Mouse (Mus musculus): ENCODE measurements at regions not wholly inside any gene's neighbourhood (a gene's known extent, or its start where the extent isn't known, plus 50 kb on each side); places are given as distances from the start of the nearest gene placed in this dataset.

- no peak overlapping the region for H3K27ac ChIP-seq (ENCODE audit: low read length)
- no peaks in the 10 kb centered on the region for H3K36me3 ChIP-seq (ENCODE audit: control insufficient read depth, insufficient read depth, low read length)
- no peak overlapping the region for H3K4me3 ChIP-seq (ENCODE audit: low read length)
- WGBS = 84% methylated on average over 2 of the region's 2 CpGs
- H3K4me2 ChIP-seq (ENCODE audit: low read depth, low read length) = no peak overlapping the region
- no peaks in the 10 kb centered on the region for H3K4me1 ChIP-seq (ENCODE audit: control insufficient read depth, insufficient read depth, low read length)
- no peak for ATAC-seq
- H3K27me3 ChIP-seq (replicated peaks; ENCODE audit: control insufficient read depth, insufficient read depth, low read length) = no peaks in the 10 kb centered on the region
- no peak overlapping the region for H3K9ac ChIP-seq (ENCODE audit: low read depth, low read length)
- H3K9me3 ChIP-seq (ENCODE audit: control insufficient read depth, low read length) = no peaks in the 10 kb centered on the region
Measured at GRCm38 (mm10) chr3:61602891-61603290, 237.1 kb upstream of the B430305J03Rik start.

DNA sequence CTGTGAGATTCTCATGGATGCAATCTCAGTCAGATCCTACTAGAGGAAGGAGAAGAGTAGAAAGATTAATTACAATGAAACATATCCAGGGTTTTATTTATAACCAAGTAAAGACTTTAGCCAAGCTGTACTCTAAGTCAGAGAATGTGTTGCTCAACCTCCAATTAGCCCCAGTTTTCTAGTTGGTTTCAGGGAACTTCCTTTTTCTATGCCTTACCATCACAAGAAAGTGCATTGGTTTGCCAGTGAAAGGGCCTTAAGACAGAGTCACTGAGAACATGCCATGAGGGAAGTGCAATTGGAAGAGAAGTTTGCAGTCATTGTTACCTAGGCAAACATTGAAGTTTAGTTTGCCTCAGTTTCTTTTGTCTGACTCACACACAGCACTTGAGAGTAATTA lies 229.8 kb upstream of the B430305J03Rik start:
- no peak overlapping the region for H3K4me2 ChIP-seq (ENCODE audit: low read depth, low read length)
- H3K36me3 ChIP-seq (ENCODE audit: control insufficient read depth, insufficient read depth, low read length) = no peaks in the 10 kb centered on the region
- no peak overlapping the region for H3K27ac ChIP-seq (ENCODE audit: low read length)
- H3K27me3 ChIP-seq (replicated peaks; ENCODE audit: control insufficient read depth, insufficient read depth, low read length) = no peaks in the 10 kb centered on the region
- no peak overlapping the region for H3K9ac ChIP-seq (ENCODE audit: low read depth, low read length)
- ATAC-seq = no peak
- no peaks in the 10 kb centered on the region for H3K9me3 ChIP-seq (ENCODE audit: control insufficient read depth, low read length)
- no peaks in the 10 kb centered on the region for H3K4me1 ChIP-seq (ENCODE audit: control insufficient read depth, insufficient read depth, low read length)
- no peak overlapping the region for H3K4me3 ChIP-seq (ENCODE audit: low read length)

DNA sequence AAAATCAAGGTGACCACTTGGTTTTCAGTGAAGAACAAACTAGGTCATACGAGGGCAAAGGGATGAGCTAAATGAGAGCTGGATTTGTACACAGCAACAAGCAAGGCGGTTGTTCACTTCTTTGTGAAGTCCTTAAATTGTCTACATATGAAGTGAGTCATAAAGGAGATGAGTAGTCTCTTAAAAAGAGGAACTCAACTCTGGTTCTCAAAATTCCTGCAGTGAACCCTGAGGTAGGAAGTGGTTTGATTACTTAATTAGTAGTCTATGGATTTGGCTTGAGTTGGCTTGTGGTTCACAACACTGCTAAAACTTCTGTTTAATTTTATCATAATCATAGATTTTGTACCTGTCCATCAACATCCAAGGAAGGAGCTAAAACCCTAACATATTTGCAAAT lies 226.6 kb upstream of the B430305J03Rik start:
- Histone ChIP-seq H3K36me3 (ENCODE audit: control insufficient read depth, insufficient read depth, low read length) (no peaks in the 10 kb centered on the region), H3K4me2 (ENCODE audit: low read depth, low read length) (no peak overlapping the region), H3K9me3 (ENCODE audit: control insufficient read depth, low read length) (no peaks in the 10 kb centered on the region), H3K9ac (ENCODE audit: low read depth, low read length) (no peak overlapping the region), H3K4me3 (ENCODE audit: low read length) (no peak overlapping the region), H3K27me3 (replicated peaks; ENCODE audit: control insufficient read depth, insufficient read depth, low read length) (no peaks in the 10 kb centered on the region), H3K4me1 (ENCODE audit: control insufficient read depth, insufficient read depth, low read length) (no peaks in the 10 kb centered on the region), H3K27ac (ENCODE audit: low read length) (no peak overlapping the region)
- 83% methylated on average over 2 of the region's 2 CpGs for WGBS
- no peak for ATAC-seq

DNA sequence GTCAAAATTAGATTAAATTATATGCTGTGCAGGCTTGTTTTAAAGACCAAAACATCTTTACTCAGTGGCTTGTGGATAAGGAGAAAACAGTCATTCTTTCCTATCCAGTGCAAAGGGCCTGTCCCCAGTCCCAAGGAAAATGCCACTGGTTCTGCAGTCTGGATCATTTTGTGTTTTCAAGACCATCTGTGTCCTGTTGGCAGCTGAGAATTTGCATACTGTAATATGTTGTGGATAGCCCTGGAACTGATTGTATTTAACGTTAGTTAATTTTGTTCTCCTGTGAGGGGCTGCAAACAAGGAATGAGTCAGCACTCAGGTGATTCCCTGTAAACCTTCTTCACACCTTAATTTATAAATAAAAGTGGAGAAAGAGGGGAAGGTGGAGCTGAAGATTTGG lies 217.9 kb upstream of the B430305J03Rik start:
- Histone ChIP-seq H3K4me1 (ENCODE audit: control insufficient read depth, insufficient read depth, low read length) (no peaks in the 10 kb centered on the region), H3K27me3 (replicated peaks; ENCODE audit: control insufficient read depth, insufficient read depth, low read length) (no peaks in the 10 kb centered on the region), H3K4me2 (ENCODE audit: low read depth, low read length) (no peak overlapping the region), H3K36me3 (ENCODE audit: control insufficient read depth, insufficient read depth, low read length) (no peaks in the 10 kb centered on the region), H3K9ac (ENCODE audit: low read depth, low read length) (no peak overlapping the region), H3K4me3 (ENCODE audit: low read length) (no peak overlapping the region), H3K27ac (ENCODE audit: low read length) (no peak overlapping the region), H3K9me3 (ENCODE audit: control insufficient read depth, low read length) (no peaks in the 10 kb centered on the region)
- ATAC-seq = no peak
- WGBS = 59% methylated on average over 1 of the region's 1 CpGs

GRCm38 (mm10) chr3:61582927-61583326 lies 217.2 kb upstream of the B430305J03Rik start:
- Histone ChIP-seq H3K36me3 (ENCODE audit: control insufficient read depth, insufficient read depth, low read length) (no peaks in the 10 kb centered on the region), H3K9ac (ENCODE audit: low read depth, low read length) (no peak overlapping the region), H3K9me3 (ENCODE audit: control insufficient read depth, low read length) (no peaks in the 10 kb centered on the region), H3K27ac (ENCODE audit: low read length) (no peak overlapping the region), H3K27me3 (replicated peaks; ENCODE audit: control insufficient read depth, insufficient read depth, low read length) (no peaks in the 10 kb centered on the region), H3K4me3 (ENCODE audit: low read length) (no peak overlapping the region), H3K4me2 (ENCODE audit: low read depth, low read length) (no peak overlapping the region), H3K4me1 (ENCODE audit: control insufficient read depth, insufficient read depth, low read length) (no peaks in the 10 kb centered on the region)
- 83% methylated on average over 2 of the region's 2 CpGs for WGBS
- ATAC-seq = no peak

GRCm38 (mm10) chr3:61580252-61580651 lies 214.5 kb upstream of the B430305J03Rik start:
- 80% methylated on average over 3 of the region's 3 CpGs for WGBS
- H3K4me3 ChIP-seq (ENCODE audit: low read length) = no peak overlapping the region
- H3K9ac ChIP-seq (ENCODE audit: low read depth, low read length) = no peak overlapping the region
- H3K9me3 ChIP-seq (ENCODE audit: control insufficient read depth, low read length) = no peaks in the 10 kb centered on the region
- H3K4me1 ChIP-seq (ENCODE audit: control insufficient read depth, insufficient read depth, low read length) = no peaks in the 10 kb centered on the region
- H3K27me3 ChIP-seq (replicated peaks; ENCODE audit: control insufficient read depth, insufficient read depth, low read length) = no peaks in the 10 kb centered on the region
- ATAC-seq = no peak
- H3K27ac ChIP-seq (ENCODE audit: low read length) = no peak overlapping the region
- no peaks in the 10 kb centered on the region for H3K36me3 ChIP-seq (ENCODE audit: control insufficient read depth, insufficient read depth, low read length)
- no peak overlapping the region for H3K4me2 ChIP-seq (ENCODE audit: low read depth, low read length)

- Histone ChIP-seq H3K27ac (ENCODE audit: low read length) (no peak overlapping the region), H3K4me1 (ENCODE audit: control insufficient read depth, insufficient read depth, low read length) (no peaks in the 10 kb centered on the region), H3K27me3 (replicated peaks; ENCODE audit: control insufficient read depth, insufficient read depth, low read length) (no peaks in the 10 kb centered on the region), H3K9ac (ENCODE audit: low read depth, low read length) (no peak overlapping the region), H3K36me3 (ENCODE audit: control insufficient read depth, insufficient read depth, low read length) (no peaks in the 10 kb centered on the region), H3K9me3 (ENCODE audit: control insufficient read depth, low read length) (no peaks in the 10 kb centered on the region; the same call in 1 of the 2 replicates), H3K4me2 (ENCODE audit: low read depth, low read length) (no peak overlapping the region), H3K4me3 (ENCODE audit: low read length) (no peak overlapping the region)
- no peak for ATAC-seq
- 47% methylated on average over 1 of the region's 1 CpGs for WGBS
Measured at GRCm38 (mm10) chr3:61537113-61537512, 171.4 kb upstream of the B430305J03Rik start.

- no peaks in the 10 kb centered on the region for H3K27me3 ChIP-seq (replicated peaks; ENCODE audit: control insufficient read depth, insufficient read depth, low read length)
- H3K9me3 ChIP-seq (ENCODE audit: control insufficient read depth, low read length) = no peaks in the 10 kb centered on the region; the same call in 1 of the 2 replicates
- H3K4me1 ChIP-seq (ENCODE audit: control insufficient read depth, insufficient read depth, low read length) = no peaks in the 10 kb centered on the region
- H3K4me2 ChIP-seq (ENCODE audit: low read depth, low read length) = no peak overlapping the region
- no peak for ATAC-seq
- 72% methylated on average over 2 of the region's 2 CpGs for WGBS
- H3K27ac ChIP-seq (ENCODE audit: low read length) = no peak overlapping the region
- no peak overlapping the region for H3K9ac ChIP-seq (ENCODE audit: low read depth, low read length)
- no peaks in the 10 kb centered on the region for H3K36me3 ChIP-seq (ENCODE audit: control insufficient read depth, insufficient read depth, low read length)
- H3K4me3 ChIP-seq (ENCODE audit: low read length) = no peak overlapping the region
Measured at GRCm38 (mm10) chr3:61535751-61536150, 170.0 kb upstream of the B430305J03Rik start.

GRCm38 (mm10) chr3:61503178-61503577 lies 137.4 kb upstream of the B430305J03Rik start:
- no peak for ATAC-seq
- Histone ChIP-seq H3K4me3 (ENCODE audit: low read length) (no peak overlapping the region), H3K4me1 (ENCODE audit: control insufficient read depth, insufficient read depth, low read length) (no peaks in the 10 kb centered on the region), H3K36me3 (ENCODE audit: control insufficient read depth, insufficient read depth, low read length) (no peaks in the 10 kb centered on the region), H3K9ac (ENCODE audit: low read depth, low read length) (no peak overlapping the region), H3K27me3 (replicated peaks; ENCODE audit: control insufficient read depth, insufficient read depth, low read length) (no peaks in the 10 kb centered on the region), H3K27ac (ENCODE audit: low read length) (no peak overlapping the region), H3K9me3 (ENCODE audit: control insufficient read depth, low read length) (no peaks in the 10 kb centered on the region), H3K4me2 (ENCODE audit: low read depth, low read length) (no peak overlapping the region)

GRCm38 (mm10) chr3:61494835-61495234 lies 129.1 kb upstream of the B430305J03Rik start:
- ATAC-seq = no peak
- Histone ChIP-seq H3K4me3 (ENCODE audit: low read length) (no peak overlapping the region), H3K4me2 (ENCODE audit: low read depth, low read length) (no peak overlapping the region), H3K27ac (ENCODE audit: low read length) (no peak overlapping the region), H3K9ac (ENCODE audit: low read depth, low read length) (no peak overlapping the region), H3K4me1 (ENCODE audit: control insufficient read depth, insufficient read depth, low read length) (no peaks in the 10 kb centered on the region), H3K36me3 (ENCODE audit: control insufficient read depth, insufficient read depth, low read length) (no peaks in the 10 kb centered on the region), H3K27me3 (replicated peaks; ENCODE audit: control insufficient read depth, insufficient read depth, low read length) (no peaks in the 10 kb centered on the region), H3K9me3 (ENCODE audit: control insufficient read depth, low read length) (no peaks in the 10 kb centered on the region)
- WGBS = 96% methylated on average over 2 of the region's 2 CpGs

All from intestine, embryonic 16.5 days (tissue).